Mouse (Mus musculus): ENCODE data around the gene Lhpp.

GRCm38 (mm10) chr7:132682901-132683300 is 72.5 kb downstream of the Lhpp start:
- no peak for TF ChIP-seq POLR2A (IDR thresholded peaks at IDR 0.05; ENCODE audit: low read depth, low read length)
- TF ChIP-seq CTCF (IDR thresholded peaks at IDR 0.05; ENCODE audit: borderline replicate concordance, insufficient read depth, low read length), result no peak
